Mouse (Mus musculus): ENCODE data around the gene Eps8l2. TPM values are rescaled to one million over a fixed set of nuclear protein-coding genes. Genes with fewer than 3 reads are reported as not detected.

Eps8l2 gene
- polyA plus RNA-seq, 1 experiment from 2014 or later: 1.2 TPM

DNA sequence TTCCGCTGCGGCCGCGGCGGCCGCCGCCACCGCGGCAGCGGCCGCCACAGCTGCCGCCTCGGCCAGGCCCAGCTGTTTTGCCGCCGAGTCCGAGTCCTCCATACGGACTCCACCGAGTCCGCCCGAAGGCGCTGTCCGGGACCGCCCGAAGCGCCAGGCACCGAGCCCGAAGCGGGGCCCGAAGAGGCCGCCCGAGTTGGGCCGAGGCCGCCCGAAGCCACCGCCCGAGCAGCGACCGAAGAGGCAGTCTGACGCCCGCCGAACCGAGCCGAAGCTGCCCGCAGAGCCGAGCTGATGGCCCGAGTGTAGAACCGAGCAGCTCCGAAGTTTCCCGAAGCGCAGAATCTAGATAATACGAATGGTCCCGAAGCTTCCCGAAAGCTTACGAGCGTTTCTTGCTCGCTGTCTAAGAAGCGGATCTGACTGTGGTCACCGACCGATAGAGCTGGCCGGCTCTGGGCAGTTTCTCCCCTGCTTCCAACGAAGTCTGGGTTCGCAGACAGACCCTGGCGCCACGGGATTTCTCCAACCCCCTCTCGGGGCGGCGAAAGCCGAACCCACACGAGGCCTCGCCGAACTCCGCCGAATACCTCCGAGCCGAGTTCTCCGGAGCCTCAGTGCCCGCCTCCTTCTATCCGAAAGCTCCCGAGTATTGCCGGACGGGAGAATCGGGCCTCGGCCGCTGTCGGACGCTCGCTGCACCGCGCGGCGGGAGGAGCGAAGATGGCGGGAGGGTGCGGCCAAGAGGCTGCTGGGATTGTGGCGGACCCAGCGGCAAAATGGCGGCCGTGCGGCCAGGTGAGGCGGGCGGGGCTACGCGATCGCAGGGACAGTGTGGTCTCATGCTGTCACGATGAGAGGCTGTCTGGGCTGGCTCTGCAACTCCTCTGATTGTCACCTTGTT lies 11.0 kb upstream of the Eps8l2 start, which contains the start of the genes Deaf1 and Tmem80:
Gene Deaf1 (minus strand): TSS at position 222 of the 904 bp plus-strand sequence.
Gene Tmem80 (plus strand): TSS at position 271 of the 904 bp plus-strand sequence.
- ATAC-seq (ENCODE audit: low FRiP score) (peak; percentile 95), DNase-seq (ENCODE audit: low spot score) (peak; percentile 100)
- no peaks in the 10 kb centered on the region for H3K9me3 ChIP-seq (ENCODE audit: control insufficient read depth, low read length)
- H3K4me3 ChIP-seq (replicated peaks; ENCODE audit: low read length): peak within 1 kb of the TSS; percentile 86
- H3K4me1 ChIP-seq (replicated peaks; ENCODE audit: control insufficient read depth, insufficient read depth, low read length): peaks cover 36% of the 10 kb centered on the region
- peak within 1 kb of the TSS; percentile 100 for H3K27ac ChIP-seq
- WGBS: under 1% methylated on average over 102 of the region's 105 CpGs
- peak within 1 kb of the TSS; percentile 94 for H3K9ac ChIP-seq
- H3K27me3 ChIP-seq (ENCODE audit: control insufficient read depth, insufficient read depth, low read length): no peaks in the 10 kb centered on the region
- H3K36me3 ChIP-seq (replicated peaks; ENCODE audit: control insufficient read depth, insufficient read depth): peaks cover 23% of the 10 kb centered on the region
- H3K4me2 ChIP-seq (replicated peaks): peak within 1 kb of the TSS; percentile 98

DNA sequence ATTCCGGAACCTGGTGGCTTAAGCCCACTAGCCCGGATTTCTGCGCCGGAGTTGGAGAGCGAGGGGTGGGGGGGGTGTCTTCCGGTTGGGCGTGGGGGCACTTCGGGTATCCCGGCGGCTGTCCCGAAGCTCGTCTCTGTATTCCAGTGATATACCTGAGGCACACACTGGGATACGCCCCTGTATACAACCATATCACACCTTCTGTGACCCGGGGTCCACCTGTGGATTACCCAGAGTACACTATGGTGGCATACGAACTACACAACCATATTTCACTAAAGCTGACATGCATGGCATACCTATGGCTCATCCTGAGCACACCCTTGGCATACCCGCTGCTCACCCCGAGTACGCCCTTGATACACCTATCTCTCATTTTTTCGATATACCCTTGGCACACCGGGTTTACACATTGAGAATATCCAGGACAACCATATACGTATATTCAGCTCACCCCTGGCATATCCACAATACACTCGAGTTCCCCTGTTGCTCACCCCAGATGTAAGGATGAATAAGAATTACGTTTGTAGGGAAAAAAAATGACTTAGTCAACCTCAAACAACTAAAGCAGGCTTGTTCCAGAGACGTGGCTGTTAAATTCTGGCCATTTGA lies 10.2 kb upstream of the Eps8l2 start:
- 19% methylated on average over 24 of the region's 24 CpGs for WGBS
- peaks cover 23% of the 10 kb centered on the region for H3K36me3 ChIP-seq (replicated peaks; ENCODE audit: control insufficient read depth, insufficient read depth)
- peak overlapping the region; percentile 98 for H3K4me2 ChIP-seq (replicated peaks)
- peak; percentile 25 for DNase-seq (ENCODE audit: low spot score)
- peak overlapping the region; percentile 94 for H3K9ac ChIP-seq
- peak overlapping the region; percentile 86 for H3K4me3 ChIP-seq (replicated peaks; ENCODE audit: low read length)
- peak; percentile 32; the same call in 1 of the 2 replicates for ATAC-seq (ENCODE audit: low FRiP score)
- H3K9me3 ChIP-seq (ENCODE audit: control insufficient read depth, low read length): no peaks in the 10 kb centered on the region
- peaks cover 36% of the 10 kb centered on the region for H3K4me1 ChIP-seq (replicated peaks; ENCODE audit: control insufficient read depth, insufficient read depth, low read length)
- peak overlapping the region; percentile 100 for H3K27ac ChIP-seq
- no peaks in the 10 kb centered on the region for H3K27me3 ChIP-seq (ENCODE audit: control insufficient read depth, insufficient read depth, low read length)

DNA sequence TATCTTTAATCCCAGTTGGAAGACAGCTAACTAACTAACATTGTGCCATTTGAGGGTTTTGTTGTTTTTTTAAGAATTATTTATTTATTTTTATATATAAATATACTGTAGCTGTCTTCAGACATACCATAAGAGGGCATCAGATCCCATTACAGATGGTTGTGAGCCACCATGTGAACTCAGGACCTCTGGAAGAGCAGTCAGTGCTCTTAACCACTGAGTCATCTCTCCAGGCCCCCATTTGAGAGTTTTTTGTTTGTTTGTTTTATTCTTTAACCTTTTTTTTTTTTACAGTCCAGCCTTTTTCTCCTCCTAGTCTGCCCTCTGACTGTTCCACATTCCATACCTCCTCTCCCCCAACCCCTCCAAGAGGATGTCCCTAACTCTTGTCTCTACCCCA lies 8.0 kb upstream of the Eps8l2 start:
- H3K9ac ChIP-seq: no peak overlapping the region
- peaks cover 22% of the 10 kb centered on the region for H3K4me1 ChIP-seq (replicated peaks; ENCODE audit: control insufficient read depth, insufficient read depth, low read length)
- H3K27ac ChIP-seq: no peak overlapping the region
- peaks cover 24% of the 10 kb centered on the region for H3K36me3 ChIP-seq (replicated peaks; ENCODE audit: control insufficient read depth, insufficient read depth)
- H3K9me3 ChIP-seq (ENCODE audit: control insufficient read depth, low read length): no peaks in the 10 kb centered on the region
- no peak for ATAC-seq (ENCODE audit: low FRiP score)
- no peak overlapping the region for H3K4me2 ChIP-seq (replicated peaks)
- H3K27me3 ChIP-seq (ENCODE audit: control insufficient read depth, insufficient read depth, low read length): no peaks in the 10 kb centered on the region
- DNase-seq (ENCODE audit: low spot score): no peak
- H3K4me3 ChIP-seq (replicated peaks; ENCODE audit: low read length): no peak overlapping the region

DNA sequence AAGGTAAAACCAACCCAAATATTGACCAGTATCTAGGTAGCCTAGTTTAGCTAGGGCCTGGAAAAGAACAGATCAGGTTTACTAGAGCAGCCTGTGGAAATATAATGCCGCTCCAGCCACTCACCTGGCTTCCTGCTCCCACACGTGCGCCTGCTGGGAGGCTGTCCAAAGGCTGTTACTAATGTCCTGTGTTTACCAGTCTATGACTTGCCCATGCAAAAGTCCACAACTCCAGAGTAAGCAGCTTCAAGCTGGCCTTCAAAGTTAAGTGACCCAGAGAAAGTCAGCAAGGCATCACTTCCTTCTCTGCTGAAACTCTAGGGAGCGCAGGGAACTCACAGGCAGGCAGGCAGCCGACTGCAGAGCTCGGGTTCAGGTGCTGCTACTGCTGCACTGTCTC lies 6.7 kb upstream of the Eps8l2 start:
- no peaks in the 10 kb centered on the region for H3K9me3 ChIP-seq (ENCODE audit: control insufficient read depth, low read length)
- H3K9ac ChIP-seq: no peak overlapping the region
- no peak overlapping the region for H3K27ac ChIP-seq
- WGBS: 91% methylated on average over 6 of the region's 6 CpGs
- no peaks in the 10 kb centered on the region for H3K27me3 ChIP-seq (ENCODE audit: control insufficient read depth, insufficient read depth, low read length)
- DNase-seq (ENCODE audit: low spot score) (no peak), ATAC-seq (ENCODE audit: low FRiP score) (no peak)
- no peak overlapping the region for H3K4me2 ChIP-seq (replicated peaks)
- H3K4me1 ChIP-seq (replicated peaks; ENCODE audit: control insufficient read depth, insufficient read depth, low read length): peaks cover 9% of the 10 kb centered on the region
- H3K4me3 ChIP-seq (replicated peaks; ENCODE audit: low read length): no peak overlapping the region
- peaks cover 34% of the 10 kb centered on the region for H3K36me3 ChIP-seq (replicated peaks; ENCODE audit: control insufficient read depth, insufficient read depth)

DNA sequence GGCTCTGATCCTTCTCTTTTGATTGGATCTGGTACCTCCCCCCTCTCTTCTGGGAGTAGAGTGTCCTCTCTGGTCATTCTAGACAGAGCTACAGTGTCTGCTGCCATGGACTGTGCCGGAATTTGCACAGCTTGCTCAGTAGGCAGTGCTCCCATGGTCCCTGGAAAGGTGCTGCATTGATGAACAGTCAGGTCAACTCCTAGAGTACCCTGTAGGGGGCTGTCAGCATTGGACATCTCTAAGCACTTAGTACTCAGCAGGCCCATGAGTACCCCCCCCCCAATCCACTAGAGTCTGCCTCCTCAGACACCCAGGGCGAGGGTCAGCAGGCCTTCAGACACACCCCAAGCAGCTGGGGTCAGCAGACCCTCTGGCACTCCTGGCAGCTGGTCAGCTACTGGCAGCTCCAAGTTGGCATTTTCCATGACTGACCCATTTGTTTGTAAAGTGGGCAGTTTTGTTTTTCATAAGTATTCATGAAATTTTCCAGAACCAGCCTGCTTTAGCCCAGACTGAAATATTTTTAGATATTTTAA lies 3.6 kb upstream of the Eps8l2 start:
- no peak for DNase-seq (ENCODE audit: low spot score)

DNA sequence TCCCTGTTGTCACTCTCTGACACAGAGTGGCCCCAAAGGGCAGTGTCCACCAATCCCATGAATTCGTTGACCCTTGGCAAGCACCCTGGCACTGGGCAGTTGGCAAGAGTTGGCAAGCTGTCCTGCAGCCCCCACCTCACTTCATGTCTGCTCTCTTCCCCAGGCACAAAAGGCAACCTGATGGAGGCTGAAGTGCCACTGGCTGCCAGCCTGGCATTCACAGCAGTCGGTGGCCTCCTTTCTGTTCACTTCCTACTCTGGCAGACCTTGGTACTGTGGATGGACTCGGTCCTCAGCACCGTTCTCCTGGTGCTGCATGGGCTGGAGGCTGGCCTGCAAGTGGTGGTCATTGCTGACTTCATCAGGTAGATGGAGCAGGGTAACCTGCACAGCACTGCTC lies 3.0 kb upstream of the Eps8l2 start:
- Histone ChIP-seq H3K4me2 (replicated peaks) (no peak overlapping the region), H3K27ac (no peak overlapping the region), H3K27me3 (ENCODE audit: control insufficient read depth, insufficient read depth, low read length) (0 out of 2 replicates have a peak, but pooled peaks cover 3% of the 10 kb centered on the region), H3K9me3 (ENCODE audit: control insufficient read depth, low read length) (no peaks in the 10 kb centered on the region), H3K9ac (no peak overlapping the region), H3K4me3 (replicated peaks; ENCODE audit: low read length) (no peak overlapping the region), H3K4me1 (replicated peaks; ENCODE audit: control insufficient read depth, insufficient read depth, low read length) (peaks cover 3% of the 10 kb centered on the region; the same call in 1 of the 2 replicates), H3K36me3 (replicated peaks; ENCODE audit: control insufficient read depth, insufficient read depth) (peaks cover 34% of the 10 kb centered on the region)
- no peak for DNase-seq (ENCODE audit: low spot score)
- WGBS: 88% methylated on average over 4 of the region's 4 CpGs
- ATAC-seq (ENCODE audit: low FRiP score): no peak

More for the DNA sequence above, 3.6 kb upstream of the Eps8l2 start:
- 89% methylated on average over 2 of the region's 2 CpGs for WGBS
- H3K36me3 ChIP-seq (replicated peaks; ENCODE audit: control insufficient read depth, insufficient read depth): peaks cover 34% of the 10 kb centered on the region
- H3K27me3 ChIP-seq (ENCODE audit: control insufficient read depth, insufficient read depth, low read length): 0 out of 2 replicates have a peak, but pooled peaks cover 3% of the 10 kb centered on the region
- no peak overlapping the region for H3K9ac ChIP-seq
- no peak overlapping the region for H3K4me3 ChIP-seq (replicated peaks; ENCODE audit: low read length)
- no peak overlapping the region for H3K4me2 ChIP-seq (replicated peaks)
- no peak overlapping the region for H3K27ac ChIP-seq
- ATAC-seq (ENCODE audit: low FRiP score): no peak
- H3K4me1 ChIP-seq (replicated peaks; ENCODE audit: control insufficient read depth, insufficient read depth, low read length): peaks cover 3% of the 10 kb centered on the region; the same call in 1 of the 2 replicates
- no peaks in the 10 kb centered on the region for H3K9me3 ChIP-seq (ENCODE audit: control insufficient read depth, low read length)

DNA sequence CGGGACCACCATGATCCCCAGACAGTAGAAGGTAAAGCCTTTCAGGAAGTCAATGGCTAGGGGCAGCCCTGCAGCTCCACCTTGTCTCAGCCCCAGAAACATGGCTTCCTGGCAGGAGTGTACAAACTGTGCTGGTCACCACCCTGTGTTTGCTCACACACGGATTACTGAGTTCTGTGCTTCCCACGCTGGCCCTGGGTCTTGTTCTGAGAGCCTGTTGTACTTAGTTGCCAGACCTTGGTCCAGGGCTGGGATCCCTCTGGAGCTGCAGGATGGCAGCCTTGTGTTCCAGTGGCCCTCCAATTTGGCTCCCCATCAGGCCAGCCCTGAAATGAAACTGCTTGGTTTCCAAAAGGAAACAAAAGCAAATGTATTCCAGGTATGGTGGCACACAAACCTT lies 2.4 kb upstream of the Eps8l2 start:
- 86% methylated on average over 3 of the region's 3 CpGs for WGBS
- Histone ChIP-seq H3K36me3 (replicated peaks; ENCODE audit: control insufficient read depth, insufficient read depth) (peaks cover 34% of the 10 kb centered on the region), H3K4me2 (replicated peaks) (no peak overlapping the region), H3K9me3 (ENCODE audit: control insufficient read depth, low read length) (no peaks in the 10 kb centered on the region), H3K4me1 (replicated peaks; ENCODE audit: control insufficient read depth, insufficient read depth, low read length) (peaks cover 3% of the 10 kb centered on the region; the same call in 1 of the 2 replicates), H3K9ac (no peak overlapping the region), H3K27ac (no peak overlapping the region), H3K27me3 (ENCODE audit: control insufficient read depth, insufficient read depth, low read length) (0 out of 2 replicates have a peak, but pooled peaks cover 3% of the 10 kb centered on the region), H3K4me3 (replicated peaks; ENCODE audit: low read length) (no peak overlapping the region)
- DNase-seq (ENCODE audit: low spot score) (no peak), ATAC-seq (ENCODE audit: low FRiP score) (no peak)

DNA sequence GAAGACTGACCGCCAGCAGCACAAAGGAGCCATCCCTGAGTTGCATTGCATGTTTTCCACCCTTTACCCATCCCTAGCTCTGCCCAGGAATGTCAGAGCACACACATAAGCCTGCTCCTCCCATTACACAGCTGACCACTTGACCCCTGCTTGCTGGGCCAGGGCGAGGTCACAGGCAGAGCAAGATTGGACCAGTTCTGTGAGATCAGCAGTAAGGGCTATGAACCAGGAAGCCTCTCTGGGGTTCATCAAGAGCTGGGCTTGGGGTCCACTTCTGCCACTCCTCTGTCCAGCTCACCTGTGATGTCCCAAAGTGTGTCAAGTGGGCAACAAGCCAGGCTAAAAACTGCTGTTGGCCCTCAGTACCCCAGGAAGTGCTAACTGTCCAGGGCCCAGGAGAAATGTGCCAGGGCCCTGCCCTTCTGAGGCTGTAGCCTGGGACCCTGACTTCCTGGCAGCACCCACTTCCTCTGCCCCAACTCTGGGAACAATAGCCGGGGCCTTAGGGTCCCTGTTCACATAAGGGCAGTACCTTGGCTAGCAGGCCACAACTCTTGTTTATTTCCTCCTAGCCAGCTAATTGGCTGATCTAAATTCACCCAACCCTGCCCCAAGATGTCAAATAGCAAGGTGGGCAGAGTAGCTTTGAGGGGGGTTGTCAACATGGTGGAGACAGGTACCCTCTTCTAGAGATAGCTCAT lies 814 bp upstream of the Eps8l2 start:
- Histone ChIP-seq H3K4me1 (replicated peaks; ENCODE audit: control insufficient read depth, insufficient read depth, low read length) (peaks cover 3% of the 10 kb centered on the region; the same call in 1 of the 2 replicates), H3K27me3 (ENCODE audit: control insufficient read depth, insufficient read depth, low read length) (0 out of 2 replicates have a peak, but pooled peaks cover 3% of the 10 kb centered on the region), H3K4me2 (replicated peaks) (no peak overlapping the region), H3K27ac (no peak overlapping the region), H3K36me3 (replicated peaks; ENCODE audit: control insufficient read depth, insufficient read depth) (peaks cover 26% of the 10 kb centered on the region), H3K9ac (no peak overlapping the region), H3K4me3 (replicated peaks; ENCODE audit: low read length) (no peak overlapping the region), H3K9me3 (ENCODE audit: control insufficient read depth, low read length) (no peaks in the 10 kb centered on the region)
- 85% methylated on average over 3 of the region's 3 CpGs for WGBS
- DNase-seq (ENCODE audit: low spot score) (no peak), ATAC-seq (ENCODE audit: low FRiP score) (no peak)

Data from hindbrain, embryonic 14.5 days (tissue).